ENCODE assay signal across 8 mouse cellular contexts in the genomic region with DNA sequence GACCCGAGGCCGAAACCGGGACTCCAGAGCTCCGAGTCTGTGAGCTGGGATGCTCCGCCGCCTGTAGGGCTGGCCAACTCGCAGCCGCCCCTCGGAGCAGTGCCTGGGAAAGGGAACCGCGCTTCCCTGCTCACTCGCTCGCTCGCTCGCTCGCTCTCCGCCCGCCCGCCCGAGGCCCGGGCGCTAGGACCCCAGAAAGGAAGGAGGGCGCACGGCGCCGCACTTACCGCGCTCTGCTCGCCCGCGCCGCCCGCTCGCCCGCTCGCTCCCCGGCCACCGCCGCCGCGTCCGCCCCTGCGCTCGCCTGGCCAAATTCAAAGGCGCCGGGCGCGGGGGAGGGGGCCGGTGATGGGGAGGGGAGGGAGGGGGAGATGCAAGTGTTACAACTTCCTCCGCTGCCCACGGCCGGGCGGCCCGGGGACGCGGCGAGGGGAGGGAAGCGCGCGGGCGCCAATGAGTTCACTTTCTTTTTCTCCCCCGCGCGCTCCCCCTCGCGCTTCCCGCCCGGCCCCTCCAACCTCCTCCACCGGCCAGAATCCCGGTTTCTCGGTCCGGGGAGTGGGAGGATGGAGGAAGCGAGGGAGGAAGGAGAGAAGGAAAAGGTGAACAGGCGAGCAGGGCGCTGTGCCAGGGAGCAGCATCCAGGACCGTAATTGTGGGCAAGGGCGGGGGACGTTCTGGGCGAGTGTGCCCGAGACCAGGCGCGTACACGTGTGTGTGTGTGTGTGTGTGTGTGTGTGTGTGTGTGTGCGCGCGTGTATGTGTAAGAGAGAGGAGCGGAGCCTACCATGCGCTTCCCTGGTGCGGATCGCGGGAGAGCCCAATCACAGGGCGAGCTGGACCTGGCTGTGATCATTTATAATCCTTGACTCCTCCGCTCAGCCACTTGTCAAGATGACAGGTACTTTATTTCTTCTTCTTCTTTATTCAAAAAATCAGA. TPM values are rescaled to one million over a fixed set of nuclear protein-coding genes. Genes with fewer than 3 reads are reported as not detected.
DNase-seq lines count a peak whose midpoint lies in the region; ATAC-seq and TF ChIP-seq lines count a peak whose summit lies in the region.

No protein-coding gene starts in this region.

- no peak overlapping the region for H3K27ac ChIP-seq in ES-Bruce4 (ENCODE audit: insufficient read depth, low read length)
- H3K27ac ChIP-seq in forebrain, postnatal 0 days (ENCODE audit: low read depth, low read length): peak overlapping the region; percentile 55; the same call in 1 of the 2 replicates
- peak overlapping the region; percentile 52 for H3K27ac ChIP-seq in hindbrain, embryonic 11.5 days (ENCODE audit: low read depth, low read length)
- peak overlapping the region; percentile 93 for H3K27ac ChIP-seq in midbrain, embryonic 11.5 days (ENCODE audit: low read depth, low read length)
- H3K27ac ChIP-seq in stomach, embryonic 14.5 days (ENCODE audit: low read length): peak overlapping the region; percentile 82

- TF ChIP-seq EP300 in ES-Bruce4 (IDR thresholded peaks at IDR 0.05; ENCODE audit: insufficient read depth, low read depth, low read length): no peak

- H3K4me2 ChIP-seq in forebrain, postnatal 0 days (ENCODE audit: low read depth): peak overlapping the region; percentile 95
- peak overlapping the region; percentile 92 for H3K4me2 ChIP-seq in hindbrain, embryonic 11.5 days (replicated peaks; ENCODE audit: low read depth, low read length)
- H3K4me2 ChIP-seq in midbrain, embryonic 11.5 days: peak overlapping the region; percentile 51
- H3K4me2 ChIP-seq in stomach, embryonic 14.5 days (replicated peaks; ENCODE audit: low read depth, low read length): peak overlapping the region; percentile 91

- DNase-seq in adrenal gland, postnatal 10 days: peak; percentile 51
- peak; percentile 70 for DNase-seq in forebrain, postnatal 0 days
- DNase-seq in hindbrain, embryonic 11.5 days (ENCODE audit: low spot score): peak; percentile 81
- DNase-seq in left cerebral cortex, postnatal 10 days (ENCODE audit: extremely low spot score in 1 of 2, low spot score in 2 of 2): peak; percentile 31 to 61
- DNase-seq in midbrain, embryonic 11.5 days (ENCODE audit: low spot score, missing footprints): peak; percentile 98
- DNase-seq in adipocyte (ENCODE audit: low spot score): no peak

- H3K9me3 ChIP-seq in ES-Bruce4 (replicated peaks; ENCODE audit: control insufficient read depth, insufficient read depth, low read length, poor library complexity, severe bottlenecking): peaks cover 9% of the 10 kb centered on the region
- H3K9me3 ChIP-seq in forebrain, postnatal 0 days (ENCODE audit: low read length): no peaks in the 10 kb centered on the region
- H3K9me3 ChIP-seq in hindbrain, embryonic 11.5 days (ENCODE audit: control insufficient read depth, low read length): no peaks in the 10 kb centered on the region
- H3K9me3 ChIP-seq in midbrain, embryonic 11.5 days (ENCODE audit: control insufficient read depth, low read length): no peaks in the 10 kb centered on the region
- no peaks in the 10 kb centered on the region for H3K9me3 ChIP-seq in stomach, embryonic 14.5 days (ENCODE audit: control insufficient read depth, low read depth, low read length)

- H3K36me3 ChIP-seq in ES-Bruce4 (ENCODE audit: control insufficient read depth, insufficient read depth, low read length, poor library complexity, severe bottlenecking): no peaks in the 10 kb centered on the region
- H3K36me3 ChIP-seq in forebrain, postnatal 0 days (ENCODE audit: insufficient read depth): no peaks in the 10 kb centered on the region
- no peaks in the 10 kb centered on the region for H3K36me3 ChIP-seq in hindbrain, embryonic 11.5 days (ENCODE audit: control insufficient read depth, insufficient read depth, low read length)
- H3K36me3 ChIP-seq in midbrain, embryonic 11.5 days (ENCODE audit: control insufficient read depth, insufficient read depth, low read length): no peaks in the 10 kb centered on the region
- no peaks in the 10 kb centered on the region for H3K36me3 ChIP-seq in stomach, embryonic 14.5 days (ENCODE audit: control insufficient read depth, insufficient read depth, low read length)

- H3K9ac ChIP-seq in ES-Bruce4 (ENCODE audit: low read depth, poor library complexity, severe bottlenecking): peak overlapping the region; percentile 50
- H3K9ac ChIP-seq in forebrain, postnatal 0 days: peak overlapping the region; percentile 60
- H3K9ac ChIP-seq in hindbrain, embryonic 11.5 days (ENCODE audit: low read depth, low read length): peak overlapping the region; percentile 85
- peak overlapping the region; percentile 68 for H3K9ac ChIP-seq in midbrain, embryonic 11.5 days (ENCODE audit: low read length)
- H3K9ac ChIP-seq in stomach, embryonic 14.5 days (replicated peaks; ENCODE audit: low read depth, low read length): peak overlapping the region; percentile 67

- no peak for TF ChIP-seq CTCF in ES-Bruce4 (IDR thresholded peaks at IDR 0.05; ENCODE audit: low read depth, low read length)
- no peak for TF ChIP-seq CTCF in forebrain, postnatal 0 days (IDR thresholded peaks at IDR 0.05; ENCODE audit: low read depth)

- 3% methylated on average over 58 of the region's 93 CpGs for WGBS in forebrain, postnatal 0 days
- under 1% methylated on average over 36 of the region's 93 CpGs for WGBS in hindbrain, embryonic 11.5 days
- under 1% methylated on average over 78 of the region's 93 CpGs for WGBS in midbrain, embryonic 11.5 days
- WGBS in stomach, embryonic 14.5 days: under 1% methylated on average over 51 of the region's 93 CpGs

- peak overlapping the region; percentile 100 for H3K4me3 ChIP-seq in ES-Bruce4 (ENCODE audit: low read depth, low read length)
- H3K4me3 ChIP-seq in forebrain, postnatal 0 days (ENCODE audit: low read depth, low read length): peak overlapping the region; percentile 84
- H3K4me3 ChIP-seq in hindbrain, embryonic 11.5 days (ENCODE audit: low read depth, low read length): peak overlapping the region; percentile 78
- H3K4me3 ChIP-seq in midbrain, embryonic 11.5 days (ENCODE audit: low read depth, low read length): peak overlapping the region; percentile 80
- H3K4me3 ChIP-seq in stomach, embryonic 14.5 days (ENCODE audit: low read depth, low read length): peak overlapping the region; percentile 60

- H3K27me3 ChIP-seq in ES-Bruce4 (ENCODE audit: control insufficient read depth, insufficient read depth, low read length, poor library complexity, severe bottlenecking): peaks cover 35% of the 10 kb centered on the region
- peaks cover 20% of the 10 kb centered on the region for H3K27me3 ChIP-seq in forebrain, postnatal 0 days (ENCODE audit: insufficient read depth, low read length)
- H3K27me3 ChIP-seq in hindbrain, embryonic 11.5 days (ENCODE audit: control insufficient read depth, insufficient read depth, low read length): peaks cover 13% of the 10 kb centered on the region
- peaks cover 21% of the 10 kb centered on the region for H3K27me3 ChIP-seq in midbrain, embryonic 11.5 days (ENCODE audit: control insufficient read depth, insufficient read depth, low read length)
- 0 out of 2 replicates have a peak, but pooled peaks cover 6% of the 10 kb centered on the region for H3K27me3 ChIP-seq in stomach, embryonic 14.5 days (ENCODE audit: control insufficient read depth, insufficient read depth, low read length)

- ATAC-seq in forebrain, postnatal 0 days: peak; percentile 89
- ATAC-seq in hindbrain, embryonic 11.5 days (ENCODE audit: low FRiP score): peak; percentile 83
- ATAC-seq in midbrain, embryonic 11.5 days (ENCODE audit: low FRiP score): peak; percentile 83
- ATAC-seq in stomach, embryonic 14.5 days (ENCODE audit: insufficient number of reproducible peaks, insufficient read depth, low FRiP score, low read depth): peak; percentile 73

- no peak for TF ChIP-seq POLR2A in ES-Bruce4 (IDR thresholded peaks at IDR 0.05; ENCODE audit: insufficient read depth, low read length)

- no peaks in the 10 kb centered on the region for H3K4me1 ChIP-seq in ES-Bruce4 (ENCODE audit: control insufficient read depth, insufficient read depth, low read length)
- peaks cover 5% of the 10 kb centered on the region; the same call in 1 of the 2 replicates for H3K4me1 ChIP-seq in forebrain, postnatal 0 days (ENCODE audit: insufficient read depth)
- peaks cover 3% of the 10 kb centered on the region for H3K4me1 ChIP-seq in hindbrain, embryonic 11.5 days (replicated peaks; ENCODE audit: control insufficient read depth, insufficient read depth, low read length)
- H3K4me1 ChIP-seq in midbrain, embryonic 11.5 days (ENCODE audit: control insufficient read depth, insufficient read depth, low read length): peaks cover 24% of the 10 kb centered on the region
- H3K4me1 ChIP-seq in stomach, embryonic 14.5 days (ENCODE audit: control insufficient read depth, insufficient read depth, low read length): no peaks in the 10 kb centered on the region

- intact Hi-C loops in left cerebral cortex, postnatal 10 days (cut with DNase I): loop anchor here (10.0 kb wide), 1 partner anchor 288 kb away; no protein-coding TSS in a partner anchor

RNA-seq across cellular contexts. Expression of a gene that starts 0.5 kb away (rescaled TPM):
- 19.2 and 25.9 TPM in 2 replicates for polyA plus RNA-seq in ES-Bruce4 (2011; ENCODE audit: insufficient read depth, insufficient read length, low read depth, missing spikeins)
- 10 to 100 TPM; 18.3 to 20.4 TPM for total RNA-seq in adrenal gland, postnatal 10 days (2021)
- 98.2 and 111 TPM in 2 replicates for total RNA-seq in forebrain, postnatal 0 days (2014; rRNA removed)
- polyA plus RNA-seq in forebrain, postnatal 0 days (2015; fragmentation: Nextera tagmentation; extraction: Ambion mirVana): 15.0 and 21.6 TPM in 2 replicates
- 30.4 and 49.8 TPM in 2 replicates for polyA plus RNA-seq in hindbrain, embryonic 11.5 days (2014; fragmentation: Nextera tagmentation; extraction: Ambion mirVana)
- total RNA-seq in left cerebral cortex, postnatal 10 days (2021): 100 to 1,000 TPM; 130 to 135 TPM
- polyA plus RNA-seq in midbrain, embryonic 11.5 days (2014; fragmentation: Nextera tagmentation; extraction: Ambion mirVana): 38.2 and 39.6 TPM in 2 replicates
- 27.4 and 29.8 TPM in 2 replicates for polyA plus RNA-seq in stomach, embryonic 14.5 days (2014; fragmentation: Nextera tagmentation; extraction: Ambion mirVana)
